In genomic region chr12:105050898-105051297, GRCm38 (mm10) we compare ENCODE assay signal across 9 mouse cellular contexts. TPM values are rescaled to one million over a fixed set of nuclear protein-coding genes. Genes with fewer than 3 reads are reported as not detected.
A peak's percentile ranks its signal among the peaks of the same experiment; 100 is the strongest.
DNase-seq lines count a peak whose midpoint lies in the region; ATAC-seq and TF ChIP-seq lines count a peak whose summit lies in the region.
"Had no signal": no experiment of that assay in that cellular context is flagged by ENCODE, and none has a peak within 500 bp of the region (broad histone marks: within the 10 kb centered on the region; RNA-seq: fewer than 3 reads in every experiment).

No protein-coding gene starts in this region.

- H3K4me2 ChIP-seq in hindbrain, embryonic 13.5 days: no peak overlapping the region
- no peak overlapping the region for H3K4me2 ChIP-seq in forebrain, postnatal 0 days (ENCODE audit: low read depth)

- H3K36me3 ChIP-seq in hindbrain, embryonic 10.5 days: peaks cover 9% of the 10 kb centered on the region; the same call in 1 of the 2 replicates
- peaks cover 4% of the 10 kb centered on the region; the same call in 1 of the 2 replicates for H3K36me3 ChIP-seq in hindbrain, embryonic 13.5 days
- no peaks in the 10 kb centered on the region for H3K36me3 ChIP-seq in forebrain, postnatal 0 days (ENCODE audit: insufficient read depth)
- no peaks in the 10 kb centered on the region for H3K36me3 ChIP-seq in limb, embryonic 10.5 days

- no peak overlapping the region for H3K27ac ChIP-seq in hindbrain, embryonic 10.5 days
- H3K27ac ChIP-seq in hindbrain, embryonic 13.5 days: no peak overlapping the region
- no peak overlapping the region for H3K27ac ChIP-seq in forebrain, postnatal 0 days (ENCODE audit: low read depth, low read length)
- H3K27ac ChIP-seq in limb, embryonic 10.5 days: no peak overlapping the region
- H3K27ac ChIP-seq: macrophage had no signal

- ATAC-seq in hindbrain, embryonic 13.5 days (ENCODE audit: low FRiP score): no peak
- ATAC-seq in forebrain, postnatal 0 days: peak; percentile 83

- no peak for TF ChIP-seq POLR2A in brain, embryonic 14.5 days (IDR thresholded peaks at IDR 0.05; ENCODE audit: borderline replicate concordance, extremely low read depth, insufficient read depth, insufficient read length, poor library complexity, severe bottlenecking)

- no peaks in the 10 kb centered on the region for H3K27me3 ChIP-seq in hindbrain, embryonic 10.5 days (ENCODE audit: insufficient read depth, poor library complexity, severe bottlenecking)
- H3K27me3 ChIP-seq in hindbrain, embryonic 13.5 days: no peaks in the 10 kb centered on the region
- H3K27me3 ChIP-seq in forebrain, postnatal 0 days (ENCODE audit: insufficient read depth, low read length): no peaks in the 10 kb centered on the region
- H3K27me3 ChIP-seq in limb, embryonic 10.5 days (ENCODE audit: low read depth, poor library complexity, severe bottlenecking): no peaks in the 10 kb centered on the region

- TF ChIP-seq CTCF in brain, embryonic 14.5 days (IDR thresholded peaks at IDR 0.05; ENCODE audit: borderline replicate concordance, extremely low read depth, insufficient read depth, insufficient read length): peak; percentile 81
- TF ChIP-seq CTCF in forebrain, postnatal 0 days (IDR thresholded peaks at IDR 0.05; ENCODE audit: low read depth): peak; percentile 87

- WGBS in hindbrain, embryonic 10.5 days: 19% methylated on average over 4 of the region's 4 CpGs
- WGBS in hindbrain, embryonic 13.5 days: 14% methylated on average over 4 of the region's 4 CpGs
- 13% methylated on average over 4 of the region's 4 CpGs for WGBS in forebrain, postnatal 0 days
- 18% methylated on average over 4 of the region's 4 CpGs for WGBS in limb, embryonic 10.5 days

- peaks cover 12% of the 10 kb centered on the region; the same call in 1 of the 2 replicates for H3K9me3 ChIP-seq in hindbrain, embryonic 10.5 days
- no peaks in the 10 kb centered on the region for H3K9me3 ChIP-seq in hindbrain, embryonic 13.5 days
- H3K9me3 ChIP-seq in forebrain, postnatal 0 days (ENCODE audit: low read length): no peaks in the 10 kb centered on the region
- H3K9me3 ChIP-seq in limb, embryonic 10.5 days (replicated peaks): no peaks in the 10 kb centered on the region

- peaks cover 6% of the 10 kb centered on the region; the same call in 1 of the 2 replicates for H3K4me1 ChIP-seq in hindbrain, embryonic 10.5 days (replicated peaks)
- 0 out of 2 replicates have a peak, but pooled peaks cover 4% of the 10 kb centered on the region for H3K4me1 ChIP-seq in hindbrain, embryonic 13.5 days (replicated peaks)
- H3K4me1 ChIP-seq in forebrain, postnatal 0 days (ENCODE audit: insufficient read depth): no peaks in the 10 kb centered on the region
- no peaks in the 10 kb centered on the region for H3K4me1 ChIP-seq in limb, embryonic 10.5 days

- no peak overlapping the region for H3K4me3 ChIP-seq in hindbrain, embryonic 10.5 days
- no peak overlapping the region for H3K4me3 ChIP-seq in hindbrain, embryonic 13.5 days
- no peak overlapping the region for H3K4me3 ChIP-seq in forebrain, postnatal 0 days (ENCODE audit: low read depth, low read length)
- H3K4me3 ChIP-seq in limb, embryonic 10.5 days: no peak overlapping the region

- H3K9ac ChIP-seq in hindbrain, embryonic 13.5 days: no peak overlapping the region
- no peak overlapping the region for H3K9ac ChIP-seq in forebrain, postnatal 0 days

- DNase-seq in hindbrain, embryonic 10.5 days (ENCODE audit: low spot score): peak; percentile 58
- DNase-seq in CD8-positive naive resting alpha-beta T cell, adult 2 months (ENCODE audit: low read depth in 2 of 2, low spot score in 2 of 2): peak; percentile 37 to 57
- DNase-seq in brain, embryonic 14.5 days (ENCODE audit: low read depth): peak; percentile 79
- peak; percentile 87 for DNase-seq in forebrain, postnatal 0 days
- peak; percentile 74 for DNase-seq in limb, embryonic 10.5 days (ENCODE audit: low spot score)
- DNase-seq in neural tube, embryonic 10.5 days (ENCODE audit: extremely low spot score, low spot score): peak; percentile 59
- DNase-seq in c-Kit-positive CD71-positive TER-119-positive erythroid progenitor cells, embryonic 14.5 days (ENCODE audit: low spot score): no peak

RNA-seq across cellular contexts. Expression of gene Glrx5, which starts 18.4 kb away (rescaled TPM):
- 230 and 235 TPM in 2 replicates for polyA plus RNA-seq in hindbrain, embryonic 10.5 days (2016; fragmentation: Nextera tagmentation; extraction: Ambion mirVana)
- polyA plus RNA-seq in hindbrain, embryonic 13.5 days (2015; fragmentation: Nextera tagmentation; extraction: Ambion mirVana): 156 and 158 TPM in 2 replicates
- 71.3 and 95.6 TPM in 2 replicates for polyA plus RNA-seq in brain, embryonic 14.5 days (2012; rRNA removed)
- 47.4 and 84.5 TPM in 2 replicates for total RNA-seq in forebrain, postnatal 0 days (2014; rRNA removed)
- 177 and 205 TPM in 2 replicates for polyA plus RNA-seq in forebrain, postnatal 0 days (2015; fragmentation: Nextera tagmentation; extraction: Ambion mirVana)
- 215 and 255 TPM in 2 replicates for polyA plus RNA-seq in limb, embryonic 10.5 days (2016; fragmentation: Nextera tagmentation; extraction: Ambion mirVana)

RNA-seq across cellular contexts. Expression of gene Syne3, which starts 41.3 kb away (rescaled TPM):
- 0.09 and 0.15 TPM in 2 replicates for polyA plus RNA-seq in hindbrain, embryonic 10.5 days (2016; fragmentation: Nextera tagmentation; extraction: Ambion mirVana)
- 0.25 and 0.31 TPM in 2 replicates for polyA plus RNA-seq in hindbrain, embryonic 13.5 days (2015; fragmentation: Nextera tagmentation; extraction: Ambion mirVana)
- polyA plus RNA-seq in brain, embryonic 14.5 days (2012; rRNA removed): 0.34 and 0.44 TPM in 2 replicates
- 0.92 and 1.8 TPM in 2 replicates for total RNA-seq in forebrain, postnatal 0 days (2014; rRNA removed)
- 0.28 and 0.54 TPM in 2 replicates for polyA plus RNA-seq in forebrain, postnatal 0 days (2015; fragmentation: Nextera tagmentation; extraction: Ambion mirVana)
- 0.09 and 0.25 TPM in 2 replicates for polyA plus RNA-seq in limb, embryonic 10.5 days (2016; fragmentation: Nextera tagmentation; extraction: Ambion mirVana)
